Mouse (Mus musculus) forebrain, postnatal 0 days (tissue): ENCODE measurements around the gene Igfbp7. TPM values are rescaled to one million over a fixed set of nuclear protein-coding genes. Genes with fewer than 3 reads are reported as not detected.
"Not testable (repeated sequence)": the region's sequence is repeated elsewhere in the genome, so short reads cannot be mapped to it uniquely, and the experiment has no call there.

ENCODE experiments used
- ATAC-seq: fragments of 200-750 bp; cut with Nextera tagmentation; 2 replicates; pipeline ENCODE4 v1.8.0; 2017; ENCODE audit warnings: mild to moderate bottlenecking, moderate library complexity
- DNase-seq: peaks from one replicate; pipeline ENCODE4 v3.0.0-alpha.2; 2015
- H3K27ac ChIP-seq: fragments of 300-500 bp; sonication (generic); 2 replicates; pipeline ENCODE4 v1.5.1; 2014; ENCODE audit warnings: low read depth, mild to moderate bottlenecking, antibody characterized with exemption, low read length, moderate library complexity, mixed read lengths
- H3K27me3 ChIP-seq: fragments of 300-500 bp; sonication (generic); 2 replicates; pipeline ENCODE4 v1.6.1; 2014; ENCODE audit warnings: mild to moderate bottlenecking, low read length, mixed read lengths; ENCODE audit not compliant: insufficient read depth
- H3K36me3 ChIP-seq: fragments of 300-500 bp; sonication (generic); 2 replicates; pipeline ENCODE4 v1.6.1; 2014; ENCODE audit warnings: mild to moderate bottlenecking, moderate library complexity; ENCODE audit not compliant: insufficient read depth
- H3K4me1 ChIP-seq: fragments of 300-500 bp; sonication (generic); 2 replicates; pipeline ENCODE4 v1.6.1; 2014; ENCODE audit warnings: antibody characterized with exemption; ENCODE audit not compliant: insufficient read depth
- H3K4me2 ChIP-seq: fragments of 300-500 bp; sonication (generic); 2 replicates; pipeline ENCODE4 v1.6.1; 2014; ENCODE audit warnings: low read depth, mild to moderate bottlenecking, moderate library complexity
- H3K4me3 ChIP-seq: fragments of 300-500 bp; sonication (generic); 2 replicates; pipeline ENCODE4 v1.5.1; 2014; ENCODE audit warnings: low read depth, low read length, mixed read lengths
- H3K9ac ChIP-seq: fragments of 300-500 bp; sonication (generic); 2 replicates; pipeline ENCODE4 v1.6.1; 2014; ENCODE audit warnings: mild to moderate bottlenecking
- H3K9me3 ChIP-seq: fragments of 300-500 bp; sonication (generic); 2 replicates; pipeline ENCODE4 v1.6.1; 2016; ENCODE audit warnings: low read length
- CTCF ChIP-seq: sonication (generic); IDR thresholded peaks from 2 replicates; pipeline ENCODE4 v1.5.1; 2016; ENCODE audit warnings: antibody characterized with exemption, control low read depth, low read depth
- WGBS: fragments of 180-500 bp; shearing (Covaris S2); extraction: QIAGEN DNeasy Blood & Tissue Kit; methylation state at CpG from one replicate; pipeline ENCODE4 v1.1.7; 2014; 5-methylcytosine and 5-hydroxymethylcytosine counted together
- polyA plus RNA-seq: library from polyadenylated mRNA; unstranded; fragments of >200 nt; fragmentation: Nextera tagmentation; extraction: Ambion mirVana; gene quantifications from 2 replicates; pipeline ENCODE4 v1.2.1, GENCODE M21; 2015
- total RNA-seq: library from RNA; depleted of rRNA; stranded (reverse); fragments of >200 nt; gene quantifications from 2 replicates; pipeline ENCODE4 v1.2.3, GENCODE M21; 2014

Igfbp7 gene
- total and polyA plus RNA-seq, 2 experiments from 2014 or later, result 44.3 to 88.3 TPM

GRCm38 (mm10) chr5:77428526-77428925 lies 20.7 kb upstream of the Igfbp7 start:
- no peak overlapping the region for H3K27ac ChIP-seq
- H3K36me3 ChIP-seq, result no peaks in the 10 kb centered on the region
- ATAC-seq (no peak), DNase-seq (no peak)
- H3K9ac ChIP-seq, result no peak overlapping the region
- no peaks in the 10 kb centered on the region for H3K9me3 ChIP-seq
- H3K4me2 ChIP-seq, result no peak overlapping the region
- no peak overlapping the region for H3K4me3 ChIP-seq
- no peaks in the 10 kb centered on the region for H3K4me1 ChIP-seq
- WGBS, result 71% methylated on average over 4 of the region's 4 CpGs
- no peak for TF ChIP-seq CTCF
- H3K27me3 ChIP-seq, result no peaks in the 10 kb centered on the region

DNA sequence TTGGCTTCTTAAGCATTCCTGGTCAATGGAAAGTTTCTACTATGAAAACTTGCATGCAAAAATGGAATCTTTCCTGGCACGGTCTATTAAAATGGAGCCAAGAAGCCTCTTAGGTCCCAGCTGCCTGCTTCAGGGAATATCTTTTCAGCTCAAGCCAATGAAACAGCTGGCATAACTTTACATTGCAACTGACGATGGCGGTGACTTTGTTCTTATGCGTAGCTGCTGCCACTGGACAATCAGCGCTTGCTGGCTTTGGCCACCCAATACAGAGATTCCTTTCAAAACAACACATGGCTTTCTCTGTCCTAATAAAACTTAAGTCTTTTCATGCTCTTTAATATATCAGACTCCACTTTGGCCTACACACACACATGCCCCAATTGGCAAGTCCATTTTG lies 20.1 kb upstream of the Igfbp7 start:
- no peak overlapping the region for H3K4me3 ChIP-seq
- no peak overlapping the region for H3K9ac ChIP-seq
- no peaks in the 10 kb centered on the region for H3K4me1 ChIP-seq
- ATAC-seq (no peak), DNase-seq (no peak)
- no peaks in the 10 kb centered on the region for H3K9me3 ChIP-seq
- no peaks in the 10 kb centered on the region for H3K27me3 ChIP-seq
- no peaks in the 10 kb centered on the region for H3K36me3 ChIP-seq
- no peak overlapping the region for H3K4me2 ChIP-seq
- TF ChIP-seq CTCF, result no peak
- WGBS, result 66% methylated on average over 5 of the region's 5 CpGs
- H3K27ac ChIP-seq, result no peak overlapping the region

DNA sequence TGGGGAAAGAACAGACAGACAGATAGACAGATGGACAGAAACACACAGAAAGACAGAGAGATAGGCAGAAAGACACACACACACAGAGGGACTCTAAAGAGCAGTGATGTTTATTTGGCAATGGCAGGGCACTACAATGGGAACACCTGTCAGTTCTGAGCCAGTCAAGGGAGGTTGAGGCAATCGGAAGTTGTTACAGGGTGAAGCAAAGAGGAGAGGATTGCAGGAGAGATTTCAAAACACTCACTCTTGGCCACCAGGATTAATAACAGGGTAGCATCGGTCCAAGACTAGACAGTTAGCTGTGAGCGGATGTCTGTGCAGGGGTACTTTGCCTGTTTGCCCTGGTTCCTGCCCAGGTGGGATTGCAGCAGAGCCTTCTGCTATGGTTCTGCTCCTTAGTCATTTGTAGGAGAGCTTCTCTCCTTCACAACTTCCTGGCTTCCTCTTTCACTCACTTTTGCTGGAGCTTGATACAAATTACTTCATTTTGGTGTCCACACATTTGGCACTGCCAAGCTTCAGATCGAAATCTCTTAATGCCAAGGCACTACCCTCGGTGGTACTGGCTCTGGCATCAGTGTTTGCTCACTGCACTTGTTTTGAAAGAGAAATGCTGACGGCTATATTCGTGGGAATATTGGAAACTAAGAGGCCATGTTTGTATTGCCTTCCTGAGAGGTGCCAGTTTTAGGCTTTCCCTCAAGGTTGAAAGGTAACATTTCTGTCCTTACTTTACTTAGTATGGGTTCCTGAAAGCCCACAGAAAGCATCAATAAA lies 18.1 kb upstream of the Igfbp7 start:
- H3K27me3 ChIP-seq, result no peaks in the 10 kb centered on the region
- no peaks in the 10 kb centered on the region for H3K36me3 ChIP-seq
- ATAC-seq, result no peak
- no peaks in the 10 kb centered on the region for H3K4me1 ChIP-seq
- no peak overlapping the region for H3K27ac ChIP-seq
- DNase-seq, result no peak
- no peaks in the 10 kb centered on the region for H3K9me3 ChIP-seq
- H3K9ac ChIP-seq, result no peak overlapping the region
- TF ChIP-seq CTCF, result no peak
- no peak overlapping the region for H3K4me3 ChIP-seq
- 71% methylated on average over 7 of the region's 7 CpGs for WGBS
- no peak overlapping the region for H3K4me2 ChIP-seq

GRCm38 (mm10) chr5:77419537-77419936 lies 11.7 kb upstream of the Igfbp7 start:
- WGBS, result 77% methylated on average over 4 of the region's 4 CpGs
- H3K9ac ChIP-seq, ATAC-seq: not testable (repeated sequence)

GRCm38 (mm10) chr5:77416058-77416457 lies 8.2 kb upstream of the Igfbp7 start:
- 90% methylated on average over 6 of the region's 6 CpGs for WGBS
- no peak overlapping the region for H3K27ac ChIP-seq
- no peaks in the 10 kb centered on the region for H3K36me3 ChIP-seq
- H3K27me3 ChIP-seq, result no peaks in the 10 kb centered on the region
- TF ChIP-seq CTCF, result no peak
- no peak for DNase-seq
- no peaks in the 10 kb centered on the region for H3K9me3 ChIP-seq
- no peak overlapping the region for H3K4me3 ChIP-seq
- H3K4me2 ChIP-seq, result no peak overlapping the region
- no peaks in the 10 kb centered on the region for H3K4me1 ChIP-seq
- H3K9ac ChIP-seq, result no peak overlapping the region
- ATAC-seq, result no peak

More at GRCm38 (mm10) chr5:77419537-77419936, 11.7 kb upstream of the Igfbp7 start:
- not testable (repeated sequence) for H3K36me3 ChIP-seq, H3K4me3 ChIP-seq, H3K27me3 ChIP-seq, H3K4me1 ChIP-seq, H3K4me2 ChIP-seq, H3K27ac ChIP-seq, DNase-seq, H3K9me3 ChIP-seq

DNA sequence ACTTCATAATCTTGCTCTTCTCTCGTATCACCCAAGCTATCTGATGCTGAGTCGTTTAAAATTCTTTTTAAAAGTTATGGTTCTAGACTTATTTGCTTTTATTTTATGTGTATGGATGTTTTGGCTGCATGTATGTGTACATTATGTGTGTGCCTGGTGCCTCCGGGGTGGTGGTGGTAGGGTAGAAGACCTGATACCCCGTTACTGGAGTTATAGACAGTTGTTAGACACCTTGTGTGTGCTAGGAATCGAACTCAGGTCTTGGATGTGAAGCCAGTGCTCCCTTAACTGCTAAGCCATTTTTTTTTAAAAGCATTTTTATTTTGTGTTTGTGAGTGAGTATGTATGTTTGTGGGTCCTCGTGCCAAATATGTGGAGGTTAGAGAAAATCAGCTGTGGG lies 689 bp upstream of the Igfbp7 start:
- no peak for DNase-seq
- no peaks in the 10 kb centered on the region for H3K4me1 ChIP-seq
- WGBS, result 93% methylated on average over 6 of the region's 6 CpGs
- no peak overlapping the region for H3K9ac ChIP-seq
- TF ChIP-seq CTCF, result no peak
- H3K27ac ChIP-seq, result no peak overlapping the region
- ATAC-seq, result no peak
- H3K9me3 ChIP-seq, result no peaks in the 10 kb centered on the region
- H3K36me3 ChIP-seq, result no peaks in the 10 kb centered on the region
- no peaks in the 10 kb centered on the region for H3K27me3 ChIP-seq
- H3K4me3 ChIP-seq, result no peak overlapping the region
- H3K4me2 ChIP-seq, result no peak overlapping the region

DNA sequence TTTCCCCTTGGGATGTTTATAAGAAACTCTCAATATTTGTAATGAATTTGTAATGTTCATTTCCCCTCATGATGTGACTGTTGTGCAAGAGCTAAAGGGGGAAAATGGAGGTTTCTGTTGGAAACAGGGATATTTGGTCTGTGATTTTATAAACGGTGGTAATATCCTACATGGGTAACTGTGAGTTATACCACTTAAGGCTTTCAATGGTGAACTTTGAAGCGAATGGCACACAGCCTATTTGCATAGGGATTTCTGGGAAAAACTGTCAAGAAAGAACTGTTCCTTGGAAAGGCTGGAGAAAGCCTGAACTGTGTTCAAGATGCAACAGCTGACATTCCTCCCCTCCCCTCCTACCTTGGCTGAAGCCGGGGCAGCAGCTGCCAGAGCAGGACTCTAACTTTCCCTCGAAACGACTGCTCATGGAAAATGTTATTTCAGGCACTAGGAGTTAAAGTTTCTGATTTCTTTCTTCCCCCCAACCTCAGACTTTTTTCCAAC lies 1.4 kb downstream of the Igfbp7 start:
- Histone ChIP-seq H3K27me3 (no peaks in the 10 kb centered on the region), H3K4me2 (no peak overlapping the region), H3K9ac (no peak overlapping the region), H3K4me1 (no peaks in the 10 kb centered on the region), H3K9me3 (no peaks in the 10 kb centered on the region), H3K36me3 (no peaks in the 10 kb centered on the region), H3K4me3 (no peak overlapping the region), H3K27ac (no peak overlapping the region)
- ATAC-seq, result peak; percentile 16; the same call in 1 of the 2 replicates
- TF ChIP-seq CTCF, result no peak
- no peak for DNase-seq
- 48% methylated on average over 5 of the region's 5 CpGs for WGBS
